Mouse (Mus musculus) T-helper 17 cell (primary cell): Measurements from ENCODE around the gene Hist3h2ba.

Experiments
- in situ Hi-C, 2 experiments: fragments of 300-600 bp; cut with MboI, MseI; formaldehyde crosslinking; loops; 1 replicate in 1 of 2; 2 replicates in 1 of 2; pipeline ENCODE4 v1.15.1; 2025; ENCODE audit warnings: high pct_unique_total_duplicates in 2 of 2

Gene Hist3h2ba

DNA sequence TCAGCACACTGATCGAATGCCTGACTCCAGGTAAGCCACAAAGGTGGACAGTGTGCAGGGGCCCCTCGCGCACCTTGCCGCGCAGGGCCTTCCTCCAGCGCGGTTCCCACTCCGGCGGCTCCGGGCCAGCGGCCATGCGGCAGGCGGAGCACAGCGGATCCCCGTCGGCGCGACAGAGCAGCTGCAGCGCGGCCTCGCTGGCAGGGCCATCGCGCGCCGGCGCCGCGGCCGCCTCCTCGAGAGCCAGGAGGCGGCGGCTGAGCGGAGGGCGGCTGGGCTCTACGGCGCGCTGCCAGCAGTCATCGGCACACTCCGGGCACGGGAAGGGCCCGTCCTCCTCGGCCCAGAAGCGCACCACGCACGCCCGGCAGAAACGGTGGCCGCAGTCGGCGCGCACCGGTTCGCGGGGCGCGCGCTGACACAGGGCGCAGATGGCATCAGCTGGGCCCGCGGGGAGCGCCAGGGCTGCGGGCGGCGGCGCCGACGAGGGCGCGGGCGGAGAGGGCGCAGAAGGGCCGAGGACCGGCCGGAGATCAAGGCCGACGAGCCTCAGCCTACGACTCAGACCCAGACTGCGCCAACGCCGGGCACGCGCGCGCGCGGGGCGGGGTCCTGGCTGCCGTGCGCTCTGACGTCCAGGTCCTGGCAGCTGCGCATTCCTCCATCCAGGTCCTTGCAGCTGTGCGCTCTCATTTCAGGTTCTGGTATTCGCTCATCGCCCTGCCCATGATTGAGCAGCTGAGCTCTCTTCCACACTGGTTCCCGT, 10.2 kb upstream of the Hist3h2ba start, which contains the start of gene Rnf187:
Rnf187 (minus strand) TSS at position 595 of the 766 bp plus-strand sequence.
- in situ Hi-C loops = no loop called here

DNA sequence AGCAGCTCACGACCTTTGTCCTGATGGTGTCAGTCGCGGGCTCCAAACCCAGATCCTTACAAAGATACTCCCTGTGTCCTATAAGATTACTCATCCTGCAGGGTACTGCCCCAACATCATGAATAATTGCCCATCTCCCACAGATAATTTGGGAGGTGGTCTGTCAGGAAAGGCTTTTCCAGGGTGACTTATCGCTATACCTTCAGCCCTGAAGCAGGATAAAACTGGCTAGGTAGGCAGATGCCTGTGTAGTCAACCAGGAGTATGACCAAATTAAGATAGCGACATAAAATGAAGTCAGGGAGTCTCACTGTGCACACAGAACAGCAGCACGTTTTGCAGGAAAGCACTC, 9.7 kb upstream of the Hist3h2ba start:
- in situ Hi-C loops = no loop called here

DNA sequence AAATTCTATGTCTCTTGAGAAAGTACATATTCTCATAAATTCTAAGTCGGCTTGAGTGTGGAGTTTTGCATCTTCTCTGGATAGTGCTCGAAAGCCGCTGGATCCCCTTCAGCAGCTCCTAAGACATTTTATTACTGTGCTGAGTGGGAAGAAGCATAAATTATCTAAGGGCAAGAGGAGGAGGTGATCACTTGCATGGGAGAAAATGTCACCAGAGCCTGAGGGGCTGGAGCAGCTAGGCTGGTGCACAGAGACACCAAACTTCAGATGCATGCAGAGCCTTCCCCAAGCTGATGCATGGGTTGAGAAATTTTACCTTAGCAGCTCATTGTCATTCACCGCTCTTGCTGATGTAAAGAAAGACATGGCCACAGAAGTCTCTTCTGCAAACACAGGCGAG, 4.6 kb upstream of the Hist3h2ba start:
- in situ Hi-C loops = no loop called here

DNA sequence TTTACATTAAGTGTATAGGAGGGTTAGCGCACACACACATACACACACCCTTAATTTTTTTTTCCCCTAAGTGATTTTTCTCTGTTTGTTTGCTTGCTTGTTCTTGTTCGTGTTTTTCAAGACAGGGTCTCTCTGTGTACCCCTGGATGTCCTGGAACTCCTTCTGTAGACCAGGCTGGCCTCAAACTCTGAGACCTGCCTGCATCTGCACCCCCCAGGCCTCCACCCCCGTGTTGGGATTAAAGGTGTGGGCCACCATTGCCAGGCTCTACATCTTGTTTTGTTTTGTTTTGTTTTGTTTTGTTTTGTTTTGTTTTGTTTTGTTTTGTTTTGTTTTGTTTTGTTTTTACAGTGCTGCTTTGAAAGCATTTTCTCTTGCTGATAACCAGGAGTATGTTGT, 1.4 kb upstream of the Hist3h2ba start:
- in situ Hi-C loops = no loop called here

DNA sequence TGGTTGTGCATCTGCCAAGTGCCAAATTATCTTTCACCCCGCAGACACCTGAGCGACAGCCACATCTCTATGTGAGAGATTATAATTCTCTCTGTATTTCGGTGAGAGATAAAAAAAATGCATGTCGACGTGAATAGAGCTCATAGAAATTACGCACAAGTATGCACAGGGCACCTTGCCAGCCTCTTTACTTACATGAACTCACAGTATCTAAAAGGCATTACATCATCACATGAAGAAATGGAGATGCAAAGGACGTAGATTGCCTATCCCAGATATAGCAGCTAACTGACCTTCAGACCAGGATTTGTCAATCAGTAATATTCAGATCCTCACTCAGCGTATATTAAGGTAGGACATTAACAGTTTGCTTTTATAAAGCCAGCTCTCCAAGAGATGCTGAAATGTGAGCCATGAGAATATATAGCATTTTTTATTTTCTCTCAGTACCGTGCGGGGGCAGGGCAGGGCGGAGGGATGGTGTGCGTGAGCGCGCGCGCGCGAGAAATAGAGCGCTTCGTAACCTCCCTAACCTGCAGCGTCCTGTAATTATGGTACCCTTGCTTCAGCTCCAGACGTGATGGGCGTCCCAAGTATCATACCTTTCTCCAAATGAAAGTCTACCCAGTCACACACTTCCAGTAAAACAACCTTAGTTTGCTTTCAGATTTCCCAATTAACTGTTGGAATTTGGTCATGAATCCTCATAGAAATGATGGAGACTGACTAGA, 757 bp upstream of the Hist3h2ba start:
- in situ Hi-C loops = no loop called here

DNA sequence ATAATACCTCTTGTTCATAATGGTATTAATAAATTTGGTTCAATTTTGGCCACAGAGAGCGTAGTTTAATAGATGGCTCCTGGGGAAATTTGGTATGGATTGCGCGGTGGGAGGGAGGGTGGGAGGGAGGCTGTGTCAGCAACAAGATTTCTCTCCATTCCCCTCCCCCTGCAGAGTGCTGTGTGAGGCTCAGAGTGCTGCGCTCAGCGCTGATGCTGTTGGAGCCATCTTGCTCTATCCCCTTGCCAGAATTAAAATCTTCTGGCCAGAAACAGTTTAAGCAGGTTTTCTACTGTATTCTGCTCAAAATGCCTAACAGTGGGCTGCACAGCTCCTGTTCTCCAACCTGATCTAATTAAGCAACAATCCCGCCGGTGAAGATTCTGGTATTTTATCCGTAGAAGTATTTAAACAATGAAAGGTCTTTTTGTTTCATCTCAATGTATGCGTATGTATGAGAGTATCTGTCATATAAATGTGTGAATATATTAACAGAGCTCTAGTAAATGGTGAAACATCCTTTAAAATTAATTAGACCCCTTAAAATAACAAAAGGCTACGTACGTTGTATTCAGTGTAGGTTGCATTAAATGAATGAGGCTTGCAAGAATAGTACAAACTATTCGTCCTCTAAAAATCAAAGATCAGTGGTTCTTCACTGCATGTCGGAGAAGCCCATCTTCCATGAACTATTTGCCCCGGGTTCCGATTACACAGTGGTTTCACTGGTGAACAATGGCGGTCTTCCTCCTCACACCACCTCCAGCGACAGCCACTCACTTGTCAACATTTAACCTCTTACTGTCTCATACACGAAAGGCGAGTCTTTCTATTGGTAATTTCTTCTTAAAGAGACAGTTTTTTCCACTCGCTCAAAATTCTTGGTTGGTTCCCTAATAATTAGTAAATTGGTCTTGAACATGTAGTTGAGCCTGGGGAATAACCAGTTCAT, 1.0 kb downstream of the Hist3h2ba start:
- in situ Hi-C loops = loop anchor here in 1 of 2 experiments (10.0 kb wide), 1 partner anchor 645 kb away; the partner anchor contains the start of gene Zfp692

DNA sequence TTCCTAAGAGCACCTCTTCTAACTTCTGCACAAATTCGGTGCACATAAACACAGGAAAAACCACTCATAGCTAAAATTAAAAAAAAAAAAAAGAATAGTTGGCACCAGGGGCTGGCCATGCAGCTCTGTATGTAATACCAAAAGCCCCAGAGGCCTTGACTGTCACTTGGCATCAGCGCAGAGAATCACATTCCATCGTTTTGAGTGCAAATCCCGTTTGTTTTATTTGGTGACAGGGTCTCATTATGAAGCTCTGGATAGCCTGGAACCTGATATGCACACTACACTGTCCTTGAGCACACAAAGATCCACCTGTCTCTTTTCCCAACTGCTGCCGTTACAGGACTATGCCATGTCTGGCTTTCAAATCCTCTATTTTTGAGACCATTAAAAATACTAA, 2.5 kb downstream of the Hist3h2ba start:
- in situ Hi-C loops = loop anchor here in 1 of 2 experiments (10.0 kb wide), 1 partner anchor 646 kb away; the partner anchor contains the start of gene Zfp692

DNA sequence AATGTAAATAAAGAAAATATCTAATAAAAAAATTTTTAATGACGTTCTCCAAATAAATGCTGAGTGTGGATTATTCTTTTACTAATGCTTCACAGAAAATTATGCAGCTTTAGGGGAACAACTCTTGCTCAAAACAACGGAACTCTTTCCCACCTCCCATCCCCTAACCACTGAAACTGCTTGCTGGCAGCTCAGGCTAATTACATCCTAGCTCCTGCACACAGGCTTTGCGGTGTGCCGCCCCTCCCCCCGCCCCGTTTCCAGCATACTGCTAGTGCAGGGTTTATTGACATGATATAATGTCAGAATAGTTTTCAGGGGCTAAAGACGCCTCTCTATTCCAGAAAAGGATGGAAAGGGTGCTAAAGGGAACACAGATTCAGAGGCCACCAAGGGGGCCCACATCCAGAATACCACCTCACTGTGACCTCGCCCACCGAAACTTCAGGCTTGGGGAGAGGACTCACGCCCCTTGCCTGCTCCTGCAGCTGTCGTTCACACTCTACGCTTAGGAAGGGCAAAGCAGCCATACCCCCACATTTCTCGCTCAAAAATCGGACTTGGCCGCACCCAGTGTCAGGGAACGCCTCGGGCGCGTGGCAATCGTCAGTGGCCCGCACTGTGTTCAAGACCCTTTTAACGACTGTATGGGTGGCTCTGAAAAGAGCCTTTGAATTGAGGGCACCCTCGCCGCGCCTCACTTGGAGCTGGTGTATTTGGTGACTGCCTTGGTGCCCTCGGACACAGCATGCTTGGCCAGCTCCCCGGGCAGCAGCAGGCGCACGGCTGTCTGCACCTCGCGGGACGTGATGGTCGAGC, 4.8 kb downstream of the Hist3h2ba start:
- in situ Hi-C loops = loop anchor here in 1 of 2 experiments (10.0 kb wide), 1 partner anchor 649 kb away; the partner anchor contains the start of gene Zfp692

DNA sequence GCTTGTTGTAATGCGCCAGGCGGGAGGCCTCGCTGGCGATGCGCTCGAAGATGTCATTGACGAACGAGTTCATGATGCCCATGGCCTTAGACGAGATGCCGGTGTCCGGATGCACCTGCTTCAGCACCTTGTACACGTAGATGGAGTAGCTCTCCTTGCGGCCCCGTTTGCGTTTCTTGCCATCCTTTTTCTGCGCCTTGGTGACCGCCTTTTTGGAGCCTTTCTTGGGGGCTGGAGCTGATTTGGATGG, 5.4 kb downstream of the Hist3h2ba start:
- in situ Hi-C loops = loop anchor here in 1 of 2 experiments (10.0 kb wide), 1 partner anchor 649 kb away; the partner anchor contains the start of gene Zfp692

DNA sequence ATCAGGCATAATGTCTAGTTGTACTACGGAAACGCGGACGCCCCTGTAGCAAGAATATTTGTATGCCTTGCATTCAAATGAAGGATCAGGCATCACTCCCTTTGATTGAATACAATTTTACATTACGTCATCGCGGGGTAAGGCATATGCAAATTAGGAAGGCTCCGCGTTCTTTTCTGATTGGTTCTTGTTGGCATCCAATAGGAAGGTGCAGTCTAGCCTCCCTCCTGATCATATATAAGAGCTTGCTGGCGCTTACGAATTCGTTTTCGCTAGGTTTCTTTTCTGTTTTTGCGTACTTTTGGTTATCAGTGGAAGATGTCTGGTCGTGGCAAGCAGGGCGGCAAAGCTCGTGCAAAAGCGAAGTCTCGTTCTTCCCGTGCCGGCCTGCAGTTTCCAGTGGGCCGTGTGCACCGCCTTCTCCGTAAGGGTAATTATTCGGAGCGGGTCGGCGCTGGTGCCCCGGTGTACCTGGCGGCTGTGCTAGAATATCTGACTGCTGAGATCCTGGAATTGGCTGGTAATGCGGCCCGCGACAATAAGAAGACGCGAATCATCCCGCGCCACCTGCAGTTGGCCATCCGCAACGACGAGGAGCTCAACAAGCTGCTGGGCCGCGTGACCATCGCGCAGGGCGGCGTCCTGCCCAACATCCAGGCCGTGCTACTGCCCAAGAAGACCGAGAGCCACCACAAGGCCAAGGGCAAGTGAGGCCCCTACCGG, 5.9 kb downstream of the Hist3h2ba start, which contains the start of the genes Hist3h2a and Trim17:
Hist3h2a (plus strand) TSS at position 266 of the 723 bp plus-strand sequence.
Trim17 (plus strand) TSS at position 266 of the 723 bp plus-strand sequence.
- in situ Hi-C loops = loop anchor here in 1 of 2 experiments (10.0 kb wide), 1 partner anchor 650 kb away; the partner anchor contains the start of gene Zfp692

DNA sequence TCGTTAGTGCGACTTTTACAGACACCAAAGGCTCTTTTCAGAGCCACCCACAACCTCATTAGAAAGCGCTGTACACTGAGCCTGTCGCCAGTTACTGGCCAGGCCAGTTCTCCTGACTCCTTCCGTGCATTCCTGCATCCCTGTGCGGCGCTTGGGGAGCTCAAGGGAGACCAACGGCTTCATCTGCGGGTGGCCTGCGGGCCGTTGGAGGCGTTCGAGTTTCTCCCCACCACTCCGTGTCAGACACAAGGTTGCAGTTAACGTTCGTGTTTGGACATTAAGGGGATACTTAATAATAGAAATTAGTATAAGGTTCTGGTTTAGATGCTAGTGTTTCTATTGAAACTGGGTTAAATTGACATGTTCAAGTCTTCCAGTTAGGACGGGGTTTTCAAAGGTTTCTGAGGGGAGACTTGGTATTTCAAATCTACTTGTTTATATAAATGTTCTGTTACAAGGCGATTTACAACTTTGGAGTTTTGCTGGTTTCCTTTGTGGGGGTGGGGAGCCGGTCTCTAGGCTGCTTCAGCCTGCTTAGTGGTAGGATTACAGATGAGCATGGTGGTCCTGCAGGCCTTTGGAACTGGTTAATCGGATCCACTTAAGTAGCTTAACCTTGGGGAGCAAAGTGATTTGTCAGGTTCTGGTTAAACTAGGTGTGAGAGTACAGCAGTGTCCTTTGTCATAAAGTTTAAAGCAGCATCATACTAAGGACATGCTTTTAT, 6.6 kb downstream of the Hist3h2ba start:
- in situ Hi-C loops = loop anchor here in 1 of 2 experiments (10.0 kb wide), 1 partner anchor 651 kb away; the partner anchor contains the start of gene Zfp692

DNA sequence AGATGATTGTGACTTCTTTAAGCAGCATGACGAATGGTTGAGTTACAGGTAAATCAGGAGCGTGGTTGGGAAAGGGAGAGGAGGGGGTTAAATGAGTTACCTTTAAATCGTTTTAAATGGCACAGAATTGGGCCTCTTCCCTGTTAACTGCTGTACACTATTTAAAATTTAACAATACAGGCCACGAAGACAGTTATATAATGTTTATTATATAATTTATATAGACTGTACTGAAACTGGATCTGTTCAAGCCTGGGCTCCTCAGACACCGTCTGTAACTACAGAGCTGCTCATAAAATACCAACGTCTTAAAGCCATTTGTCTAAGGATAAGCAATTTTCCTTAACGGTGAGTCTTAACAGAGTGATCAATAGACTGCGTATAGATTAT, 7.1 kb downstream of the Hist3h2ba start:
- in situ Hi-C loops = loop anchor here in 1 of 2 experiments (10.0 kb wide), 1 partner anchor 651 kb away; the partner anchor contains the start of gene Zfp692

DNA sequence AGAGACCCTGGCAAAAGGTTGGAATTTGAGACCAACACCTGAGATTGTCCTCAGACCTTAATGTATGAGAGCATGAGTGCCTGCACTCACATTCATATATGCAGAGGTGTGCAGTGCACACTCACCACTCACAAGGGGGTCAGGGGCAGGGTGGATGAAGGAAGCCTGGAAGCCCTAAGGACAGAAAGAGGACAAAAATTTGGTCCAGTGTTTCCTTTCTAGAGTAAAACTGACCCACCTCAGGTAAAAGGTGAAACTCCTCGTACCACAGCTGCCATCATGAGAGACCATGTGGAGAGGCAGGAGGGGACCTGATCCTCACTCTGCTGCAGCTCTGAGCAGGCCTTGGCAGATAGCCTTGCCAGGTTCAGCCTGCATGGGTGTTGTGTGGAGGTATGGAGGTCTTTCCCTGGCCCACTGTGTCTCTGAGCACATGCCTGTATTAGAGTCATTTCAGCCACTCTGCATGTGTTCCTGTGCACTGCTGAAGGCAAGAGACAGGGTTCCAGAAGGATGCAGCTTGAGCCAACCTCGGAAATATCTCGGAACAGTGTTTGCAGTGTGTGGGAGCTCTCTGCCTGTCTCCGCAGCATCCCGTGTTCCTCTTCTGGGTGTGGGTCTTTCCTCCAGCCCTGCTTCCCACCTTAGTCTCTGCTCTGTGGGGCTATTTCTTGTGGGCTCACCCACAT, 8.7 kb downstream of the Hist3h2ba start:
- in situ Hi-C loops = loop anchor here in 1 of 2 experiments (10.0 kb wide), 1 partner anchor 653 kb away; the partner anchor contains the start of gene Zfp692

DNA sequence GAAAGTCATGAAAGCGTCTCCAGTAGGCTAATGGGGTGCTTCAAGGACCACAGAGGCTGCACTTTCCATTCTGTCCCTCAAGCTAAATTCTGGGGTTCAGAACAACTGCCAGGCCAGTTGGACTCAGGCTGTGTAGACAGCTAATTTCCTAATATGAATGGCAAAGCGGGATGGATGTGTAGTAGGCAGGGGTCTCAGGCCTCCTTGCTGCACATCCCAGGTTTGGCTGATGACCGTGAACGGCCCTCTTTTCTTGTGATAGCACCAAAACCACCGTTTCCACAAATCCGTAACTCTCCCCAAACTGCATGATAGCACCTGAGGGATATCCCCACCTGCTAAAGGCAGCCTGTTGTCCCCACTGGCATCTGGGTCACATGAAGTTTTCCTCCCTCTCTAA, 9.8 kb downstream of the Hist3h2ba start:
- in situ Hi-C loops = loop anchor here in 1 of 2 experiments (10.0 kb wide), 1 partner anchor 654 kb away; the partner anchor contains the start of gene Zfp692

DNA sequence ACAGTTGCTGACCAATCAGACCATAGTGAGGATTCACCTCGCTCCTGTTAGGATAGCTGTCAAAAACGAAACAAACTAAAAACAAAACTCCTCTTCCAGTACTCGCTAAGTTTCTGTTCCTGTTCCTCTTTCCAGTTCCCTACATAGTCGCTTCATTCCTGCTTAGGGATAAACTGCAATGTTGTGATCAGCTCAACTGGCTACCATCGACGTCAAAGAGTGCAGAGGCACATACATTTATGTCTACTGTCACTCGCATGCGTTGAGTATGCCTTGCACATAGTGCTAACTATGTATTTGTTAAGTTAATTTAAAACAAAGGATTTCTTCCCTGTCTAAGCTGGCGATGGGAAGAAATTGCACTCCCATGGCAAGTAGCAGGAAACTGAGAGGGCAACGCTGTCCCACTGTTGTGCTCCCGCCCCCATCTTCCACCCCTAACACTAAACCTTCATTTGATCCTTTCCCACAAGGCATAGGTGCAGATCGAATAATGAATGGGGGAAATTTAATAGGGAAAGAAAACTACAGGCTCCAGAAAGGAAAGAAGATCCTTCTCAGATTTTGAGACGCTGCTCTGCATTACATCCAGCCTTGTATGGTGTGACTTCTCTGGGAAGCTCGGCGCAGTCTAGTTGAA, 10.6 kb downstream of the Hist3h2ba start:
- in situ Hi-C loops = loop anchor here in 1 of 2 experiments (10.0 kb wide), 1 partner anchor 655 kb away; the partner anchor contains the start of gene Zfp692

DNA sequence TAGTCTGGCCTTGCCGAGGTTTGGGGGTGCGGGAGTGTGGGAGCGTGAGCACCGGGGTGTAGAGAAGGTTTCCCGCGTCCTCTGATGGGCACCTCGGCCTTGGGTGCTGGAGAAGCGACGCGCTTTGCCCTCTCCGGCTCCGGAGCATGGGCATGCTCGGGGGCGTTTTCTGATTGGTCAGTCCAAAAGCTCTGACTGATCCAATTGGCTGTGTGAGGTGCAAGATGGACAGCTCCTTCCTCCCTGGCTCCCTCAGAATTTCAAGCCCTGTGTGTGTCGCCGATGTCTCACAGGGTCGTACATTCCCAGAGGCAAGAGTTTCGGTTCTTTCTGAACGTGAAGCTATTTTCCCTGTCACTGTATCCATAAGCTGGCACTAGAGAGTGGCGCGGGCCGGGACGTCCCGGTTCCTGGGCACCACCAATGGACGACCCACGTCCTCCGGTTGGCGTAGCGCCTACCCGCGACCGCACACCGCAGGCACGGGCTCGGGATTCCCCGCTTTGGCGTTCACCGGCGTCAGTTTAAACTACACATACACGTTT, 11.3 kb downstream of the Hist3h2ba start:
- in situ Hi-C loops = loop anchor here in 1 of 2 experiments (10.0 kb wide), 1 partner anchor 655 kb away; the partner anchor contains the start of gene Zfp692
